Mouse (Mus musculus) midbrain, postnatal 0 days (tissue): ENCODE measurements around the gene Cdh4. TPM values are rescaled to one million over a fixed set of nuclear protein-coding genes. Genes with fewer than 3 reads are reported as not detected.

Source experiments
- ATAC-seq: fragments of 200-750 bp; cut with Nextera tagmentation; 2 replicates; pipeline ENCODE4 v1.8.0; 2017; ENCODE audit warnings: moderate number of reproducible peaks, mild to moderate bottlenecking, moderate TSS enrichment, moderate library complexity; ENCODE audit not compliant: low FRiP score
- DNase-seq: peaks from one replicate; pipeline ENCODE4 v3.0.0-alpha.2; 2015; ENCODE audit warnings: low spot score
- H3K27ac ChIP-seq: fragments of 300-500 bp; sonication (generic); 2 replicates; pipeline ENCODE4 v1.5.1; 2014; ENCODE audit warnings: low read depth, mild to moderate bottlenecking, low read length, mixed read lengths
- H3K27me3 ChIP-seq: fragments of 300-500 bp; sonication (generic); 2 replicates; pipeline ENCODE4 v1.6.1; 2014; ENCODE audit warnings: low read length, control low read depth, mixed read lengths; ENCODE audit not compliant: insufficient read depth
- H3K36me3 ChIP-seq: fragments of 300-500 bp; sonication (generic); 2 replicates; pipeline ENCODE4 v1.6.1; 2014; ENCODE audit warnings: low read length, control low read depth, mixed read lengths; ENCODE audit not compliant: insufficient read depth
- H3K4me1 ChIP-seq: fragments of 300-500 bp; sonication (generic); 2 replicates; pipeline ENCODE4 v1.6.1; 2014; ENCODE audit warnings: mild to moderate bottlenecking, control low read depth, antibody characterized with exemption, low read length, mixed read lengths; ENCODE audit not compliant: insufficient read depth
- H3K4me2 ChIP-seq: fragments of 300-500 bp; sonication (generic); 2 replicates; pipeline ENCODE4 v1.6.1; 2014; ENCODE audit warnings: low read depth, mild to moderate bottlenecking, low read length, mixed read lengths; ENCODE audit not compliant: poor library complexity, severe bottlenecking
- H3K4me3 ChIP-seq: fragments of 300-500 bp; sonication (generic); 2 replicates; pipeline ENCODE4 v1.5.1; 2014; ENCODE audit warnings: low read depth, mild to moderate bottlenecking, low read length, moderate library complexity
- H3K9ac ChIP-seq: fragments of 300-500 bp; sonication (generic); replicated peaks from 2 replicates; pipeline ENCODE4 v1.6.1; 2014; ENCODE audit warnings: mild to moderate bottlenecking, low read length, moderate library complexity, mixed read lengths; ENCODE audit not compliant: poor library complexity, severe bottlenecking
- H3K9me3 ChIP-seq: fragments of 300-500 bp; sonication (generic); 2 replicates; pipeline ENCODE4 v1.6.1; 2016; ENCODE audit warnings: low read length, control low read depth
- CTCF ChIP-seq: IDR thresholded peaks from 2 replicates; pipeline ENCODE4 v1.5.1; 2016; ENCODE audit warnings: antibody characterized with exemption, mild to moderate bottlenecking
- WGBS: fragments of 180-500 bp; shearing (Covaris S2); extraction: QIAGEN DNeasy Blood & Tissue Kit; methylation state at CpG from one replicate; pipeline ENCODE4 v1.1.7; 2014; 5-methylcytosine and 5-hydroxymethylcytosine counted together
- polyA plus RNA-seq: library from polyadenylated mRNA; unstranded; fragments of >200 nt; fragmentation: Nextera tagmentation; extraction: Ambion mirVana; gene quantifications from 2 replicates; pipeline ENCODE4 v1.2.1, GENCODE M21; 2015
- total RNA-seq: library from RNA; depleted of rRNA; stranded (reverse); fragments of >200 nt; gene quantifications from 2 replicates; pipeline ENCODE4 v1.2.3, GENCODE M21; 2014

Gene Cdh4
- total and polyA plus RNA-seq, 2 experiments from 2014 or later = 64.9 to 86.6 TPM

DNA sequence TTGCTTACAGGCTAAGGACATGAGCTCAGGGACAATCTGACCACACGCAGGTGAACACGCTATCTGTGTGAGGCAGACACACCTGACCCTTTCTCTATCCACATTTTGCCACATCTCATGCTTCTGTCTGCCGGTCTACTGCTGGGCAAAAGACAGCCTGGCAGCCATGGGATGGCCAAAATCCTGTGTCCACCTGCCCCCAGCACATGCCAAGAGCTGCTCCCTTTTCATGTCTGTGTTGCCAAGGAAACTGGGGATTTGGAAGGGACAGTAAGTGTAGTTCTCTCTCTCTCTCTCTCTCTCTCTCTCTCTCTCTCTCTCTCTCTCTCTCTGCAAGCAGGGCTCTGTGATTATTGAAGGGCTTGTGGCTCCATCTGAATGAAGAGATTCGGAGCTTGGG, 98.9 kb downstream of the Cdh4 start:
- 82% methylated on average over 4 of the region's 4 CpGs for WGBS
- Histone ChIP-seq H3K4me2 (no peak overlapping the region), H3K9ac (no peak overlapping the region), H3K36me3 (no peaks in the 10 kb centered on the region), H3K27me3 (no peaks in the 10 kb centered on the region), H3K4me1 (peaks cover 13% of the 10 kb centered on the region), H3K27ac (no peak overlapping the region), H3K4me3 (no peak overlapping the region), H3K9me3 (no peaks in the 10 kb centered on the region)
- no peak for ATAC-seq
- TF ChIP-seq CTCF = no peak
- DNase-seq = no peak

GRCm38 (mm10) chr2:179547627-179548026, 105.4 kb downstream of the Cdh4 start:
- ATAC-seq = no peak
- H3K4me1 ChIP-seq = no peaks in the 10 kb centered on the region
- 64% methylated on average over 5 of the region's 5 CpGs for WGBS
- no peak for DNase-seq
- TF ChIP-seq CTCF = no peak
- no peaks in the 10 kb centered on the region for H3K27me3 ChIP-seq
- no peaks in the 10 kb centered on the region for H3K36me3 ChIP-seq
- H3K9me3 ChIP-seq = no peaks in the 10 kb centered on the region
- H3K27ac ChIP-seq = no peak overlapping the region
- H3K9ac ChIP-seq = no peak overlapping the region
- H3K4me2 ChIP-seq = no peak overlapping the region
- H3K4me3 ChIP-seq = no peak overlapping the region

DNA sequence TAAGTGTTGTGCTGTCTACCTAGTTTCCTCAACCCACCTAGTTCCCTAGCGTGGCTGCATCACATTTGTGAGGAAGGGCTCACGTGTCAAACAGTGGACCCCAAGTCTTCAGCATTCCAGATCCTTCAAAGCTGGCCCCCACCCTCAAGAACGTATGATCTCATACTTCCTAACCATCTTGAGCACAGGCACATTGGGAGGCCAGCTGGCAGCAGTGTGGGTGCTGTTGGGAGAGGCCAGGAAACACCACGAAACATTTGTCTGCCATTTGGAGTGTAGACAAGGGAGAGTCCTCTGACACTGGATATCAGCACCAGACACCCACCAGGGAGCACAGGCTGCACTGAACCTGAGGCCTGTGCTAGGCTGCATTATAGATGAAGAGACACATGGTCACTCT, 113.7 kb downstream of the Cdh4 start:
- no peaks in the 10 kb centered on the region for H3K27me3 ChIP-seq
- H3K9me3 ChIP-seq = no peaks in the 10 kb centered on the region
- no peak for TF ChIP-seq CTCF
- DNase-seq (no peak), ATAC-seq (no peak)
- H3K36me3 ChIP-seq = no peaks in the 10 kb centered on the region
- 90% methylated on average over 4 of the region's 4 CpGs for WGBS
- no peak overlapping the region for H3K27ac ChIP-seq
- no peaks in the 10 kb centered on the region for H3K4me1 ChIP-seq
- H3K9ac ChIP-seq = no peak overlapping the region
- no peak overlapping the region for H3K4me2 ChIP-seq
- H3K4me3 ChIP-seq = no peak overlapping the region

DNA sequence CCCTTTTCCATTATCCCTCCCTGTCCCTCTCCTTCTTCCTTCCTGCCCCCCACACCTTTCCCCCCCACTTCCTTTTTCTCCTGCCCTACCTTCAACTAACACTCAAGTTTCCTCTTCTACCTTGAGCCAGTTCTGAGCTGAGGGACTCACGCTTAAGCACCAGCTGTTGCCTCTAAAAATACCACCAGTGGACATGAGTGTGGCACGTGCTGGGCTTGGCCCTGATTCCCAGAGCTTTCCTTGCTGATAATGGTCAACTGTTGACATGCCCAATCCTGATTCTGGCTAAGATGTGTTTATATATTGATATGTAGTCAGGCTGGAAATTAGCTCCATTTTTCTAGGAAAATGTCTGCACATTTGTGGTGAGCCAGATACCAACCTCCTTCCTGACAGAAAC, 120.1 kb downstream of the Cdh4 start:
- no peak for ATAC-seq

GRCm38 (mm10) chr2:179565611-179566010, 123.4 kb downstream of the Cdh4 start:
- 0 out of 2 replicates have a peak, but pooled peaks have one; percentile 35 for ATAC-seq
- H3K9ac ChIP-seq = no peak overlapping the region

More for the DNA sequence above, 120.1 kb downstream of the Cdh4 start:
- Histone ChIP-seq H3K4me1 (peaks cover 6% of the 10 kb centered on the region; the same call in 1 of the 2 replicates), H3K4me3 (no peak overlapping the region), H3K36me3 (no peaks in the 10 kb centered on the region), H3K9me3 (no peaks in the 10 kb centered on the region), H3K4me2 (no peak overlapping the region), H3K27me3 (no peaks in the 10 kb centered on the region), H3K27ac (no peak overlapping the region), H3K9ac (no peak overlapping the region)
- 90% methylated on average over 2 of the region's 2 CpGs for WGBS
- TF ChIP-seq CTCF = no peak
- DNase-seq = no peak

GRCm38 (mm10) chr2:179567886-179568285, 125.7 kb downstream of the Cdh4 start:
- no peak overlapping the region for H3K9ac ChIP-seq
- DNase-seq = no peak
- no peak overlapping the region for H3K4me3 ChIP-seq
- H3K4me2 ChIP-seq = no peak overlapping the region
- no peak overlapping the region for H3K27ac ChIP-seq
- WGBS = 95% methylated on average over 8 of the region's 8 CpGs
- H3K36me3 ChIP-seq = no peaks in the 10 kb centered on the region
- peaks cover 10% of the 10 kb centered on the region; the same call in 1 of the 2 replicates for H3K4me1 ChIP-seq
- H3K27me3 ChIP-seq = no peaks in the 10 kb centered on the region
- TF ChIP-seq CTCF = no peak
- no peak for ATAC-seq
- H3K9me3 ChIP-seq = no peaks in the 10 kb centered on the region

More at GRCm38 (mm10) chr2:179565611-179566010, 123.4 kb downstream of the Cdh4 start:
- no peak overlapping the region for H3K27ac ChIP-seq
- H3K36me3 ChIP-seq = no peaks in the 10 kb centered on the region
- H3K9me3 ChIP-seq = no peaks in the 10 kb centered on the region
- H3K4me2 ChIP-seq = peak overlapping the region; percentile 3; the same call in 1 of the 2 replicates
- WGBS = 24% methylated on average over 12 of the region's 12 CpGs
- H3K4me1 ChIP-seq = peaks cover 6% of the 10 kb centered on the region; the same call in 1 of the 2 replicates
- H3K4me3 ChIP-seq = no peak overlapping the region
- DNase-seq = peak; percentile 28
- H3K27me3 ChIP-seq = no peaks in the 10 kb centered on the region
- TF ChIP-seq CTCF = no peak
